Mouse (Mus musculus) ovary, adult 10 weeks (tissue): ENCODE results near the gene Gm2888. TPM values are rescaled to one million over a fixed set of nuclear protein-coding genes. Genes with fewer than 3 reads are reported as not detected.

Experiments
- polyA plus RNA-seq: library from polyadenylated mRNA; stranded (reverse); fragments of 350-450 nt; fragmentation: Illumina TruSeq; extraction: RNeasy Lipid Tissue Mini Kit (QIAGEN cat#74804); gene quantifications from one replicate; pipeline ENCODE4 v1.2.3, GENCODE M21; 2014

The Gm2888 gene
- polyA plus RNA-seq: not detected

GRCm38 (mm10) chr14:3029702-3030101 lies at the start of gene Gm2888:
TSS of gene Gm2888 (plus strand) at chr14:3030002.

GRCm38 (mm10) chr14:3048727-3049512 lies 19.1 kb downstream of the Gm2888 start, which contains the start of gene Gm2897:
TSS of gene Gm2897 (plus strand) at chr14:3049285.

Other genes starting within 250 kb of the Gm2888 start
- gene Gm2897, start 19.3 kb downstream of the Gm2888 start, polyA plus RNA-seq: 1.5 TPM
- gene Gm10340, start 104.0 kb downstream of the Gm2888 start, polyA plus RNA-seq: not detected
- not detected for gene Gm5795, start 158.3 kb downstream of the Gm2888 start, polyA plus RNA-seq
- 0.63 TPM for gene D830030K20Rik, start 178.5 kb downstream of the Gm2888 start, polyA plus RNA-seq